Mouse (Mus musculus): ENCODE measurements around the gene Slc25a18. TPM values are rescaled to one million over a fixed set of nuclear protein-coding genes. Genes with fewer than 3 reads are reported as not detected.

Gene Slc25a18
- polyA plus RNA-seq, 1 experiment: 0.07 TPM

DNA sequence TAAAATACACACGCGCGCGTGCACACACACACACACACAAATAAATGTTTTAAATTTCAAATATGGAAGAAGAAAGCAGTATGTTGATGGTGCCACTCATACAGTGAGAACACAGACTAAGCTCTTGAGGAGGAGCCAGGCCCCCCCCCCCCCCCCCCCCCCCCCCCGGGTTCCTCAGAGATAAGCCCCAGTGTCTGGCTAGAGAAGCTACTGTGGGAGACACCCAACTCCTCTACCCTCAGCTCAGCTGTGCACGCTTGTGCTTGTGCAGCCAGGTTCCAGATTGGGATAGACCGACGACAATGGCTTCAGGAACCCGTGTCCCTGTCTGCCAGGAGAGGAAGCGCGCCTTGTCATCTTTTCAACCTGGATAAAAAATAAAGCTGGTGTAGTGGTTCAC is 16.8 kb downstream of the Slc25a18 start:
- H3K4me3 ChIP-seq: no peak overlapping the region
- H3K79me2 ChIP-seq (ENCODE audit: control insufficient read depth, insufficient read depth): no peaks in the 10 kb centered on the region
- no peak for TF ChIP-seq POLR2A (IDR thresholded peaks at IDR 0.05; ENCODE audit: insufficient read length, low read depth)
- no peak for TF ChIP-seq E2F4 (IDR thresholded peaks at IDR 0.05; ENCODE audit: insufficient read depth)
- no peak for TF ChIP-seq MAX (IDR thresholded peaks at IDR 0.05; ENCODE audit: low read depth)
- TF ChIP-seq MYOD1 (IDR thresholded peaks at IDR 0.05; ENCODE audit: control insufficient read depth in 1 of 3, insufficient read length in 2 of 3, low read depth in 2 of 3): no peak
- peaks cover 9% of the 10 kb centered on the region for H3K36me3 ChIP-seq (ENCODE audit: control insufficient read depth, insufficient read depth)
- H3K27me3 ChIP-seq (ENCODE audit: control insufficient read depth, insufficient read depth, insufficient read length): no peaks in the 10 kb centered on the region
- no peak overlapping the region for H3K4me2 ChIP-seq (ENCODE audit: low read depth)
- H3ac ChIP-seq (ENCODE audit: control insufficient read depth, insufficient read length): no peak overlapping the region

DNA sequence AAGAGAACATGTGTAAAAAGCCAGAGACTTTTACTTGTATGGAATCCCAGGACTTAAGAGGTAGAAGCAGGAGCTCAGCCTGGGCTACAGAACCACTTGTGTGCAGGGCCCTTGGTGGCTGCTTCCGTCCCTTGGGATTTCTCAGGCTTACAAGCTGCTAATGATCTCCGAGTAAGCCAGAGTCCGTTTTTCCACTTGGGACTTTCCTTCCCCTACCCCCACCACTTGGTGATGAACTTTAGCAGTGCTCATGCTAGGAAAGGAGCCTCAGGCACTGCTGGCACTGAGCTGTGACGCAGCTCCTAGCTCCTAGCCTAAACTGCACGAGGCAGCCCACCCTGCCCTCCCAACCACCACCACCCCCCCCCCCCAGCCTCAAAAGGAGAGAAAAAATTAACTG is 17.3 kb downstream of the Slc25a18 start:
- H3K4me2 ChIP-seq (ENCODE audit: low read depth): no peak overlapping the region
- no peak overlapping the region for H3K4me3 ChIP-seq
- H3K36me3 ChIP-seq (ENCODE audit: control insufficient read depth, insufficient read depth): peaks cover 9% of the 10 kb centered on the region
- H3K79me2 ChIP-seq (ENCODE audit: control insufficient read depth, insufficient read depth): no peaks in the 10 kb centered on the region
- H3K27me3 ChIP-seq (ENCODE audit: control insufficient read depth, insufficient read depth, insufficient read length): no peaks in the 10 kb centered on the region
- no peak for TF ChIP-seq MYOD1 (IDR thresholded peaks at IDR 0.05; ENCODE audit: control insufficient read depth in 1 of 3, insufficient read length in 2 of 3, low read depth in 2 of 3)
- no peak for TF ChIP-seq MAX (IDR thresholded peaks at IDR 0.05; ENCODE audit: low read depth)
- no peak for TF ChIP-seq CEBPB (IDR thresholded peaks at IDR 0.05; ENCODE audit: insufficient read depth, poor library complexity, severe bottlenecking)
- no peak for TF ChIP-seq MYOG (IDR thresholded peaks at IDR 0.05; ENCODE audit: control insufficient read depth in 1 of 3, insufficient read depth in 1 of 3, insufficient read length in 2 of 3, low read depth in 2 of 3)
- no peak for TF ChIP-seq SRF (IDR thresholded peaks at IDR 0.05; ENCODE audit: control insufficient read depth, insufficient read length, low read depth)
- TF ChIP-seq USF1 (IDR thresholded peaks at IDR 0.05; ENCODE audit: low read depth): no peak
- TF ChIP-seq E2F4 (IDR thresholded peaks at IDR 0.05; ENCODE audit: insufficient read depth): no peak
- no peak for TF ChIP-seq POLR2AphosphoS2 (IDR thresholded peaks at IDR 0.05; ENCODE audit: insufficient read length, low read depth)
- H3ac ChIP-seq (ENCODE audit: control insufficient read depth, insufficient read length): no peak overlapping the region

DNA sequence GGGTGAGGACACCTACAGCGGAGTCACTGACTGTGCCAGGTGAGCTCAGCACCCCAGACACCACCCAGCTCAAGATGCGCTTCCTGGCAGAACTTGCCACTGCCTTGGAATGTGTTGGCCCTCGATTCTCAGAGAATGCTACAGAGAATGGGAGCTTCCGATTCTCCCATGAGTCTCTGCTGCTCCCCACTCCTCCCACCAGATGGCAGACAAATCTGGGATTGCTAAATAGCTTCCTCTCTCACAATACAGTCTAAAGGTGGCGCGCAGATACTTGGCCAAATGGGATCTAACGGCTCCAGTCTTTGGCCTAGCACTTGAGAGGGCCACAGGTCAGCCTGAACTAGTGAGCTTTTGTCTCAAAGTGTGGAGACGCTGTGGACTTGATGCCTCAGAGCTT is 19.6 kb downstream of the Slc25a18 start:
- H3K4me2 ChIP-seq (ENCODE audit: low read depth): no peak overlapping the region
- H3K27me3 ChIP-seq (ENCODE audit: control insufficient read depth, insufficient read depth, insufficient read length): no peaks in the 10 kb centered on the region
- no peak overlapping the region for H3K4me3 ChIP-seq
- H3ac ChIP-seq (ENCODE audit: control insufficient read depth, insufficient read length): no peak overlapping the region
- TF ChIP-seq E2F4 (IDR thresholded peaks at IDR 0.05; ENCODE audit: insufficient read depth): no peak
- no peak for TF ChIP-seq MYOG (IDR thresholded peaks at IDR 0.05; ENCODE audit: control insufficient read depth in 1 of 3, insufficient read depth in 1 of 3, insufficient read length in 2 of 3, low read depth in 2 of 3)
- no peak for TF ChIP-seq POLR2A (IDR thresholded peaks at IDR 0.05; ENCODE audit: insufficient read length, low read depth)
- no peak for TF ChIP-seq REST (IDR thresholded peaks at IDR 0.05; ENCODE audit: insufficient read depth, insufficient read length)
- TF ChIP-seq MYOD1 (IDR thresholded peaks at IDR 0.05; ENCODE audit: control insufficient read depth in 1 of 3, insufficient read length in 2 of 3, low read depth in 2 of 3): no peak
- TF ChIP-seq POLR2AphosphoS2 (IDR thresholded peaks at IDR 0.05; ENCODE audit: insufficient read length, low read depth): no peak
- no peak for TF ChIP-seq SRF (IDR thresholded peaks at IDR 0.05; ENCODE audit: control insufficient read depth, insufficient read length, low read depth)
- TF ChIP-seq USF1 (IDR thresholded peaks at IDR 0.05; ENCODE audit: low read depth): no peak
- TF ChIP-seq CEBPB (IDR thresholded peaks at IDR 0.05; ENCODE audit: insufficient read depth, poor library complexity, severe bottlenecking): no peak
- no peak for TF ChIP-seq TCF12 (IDR thresholded peaks at IDR 0.05; ENCODE audit: insufficient read depth, poor library complexity, severe bottlenecking)
- TF ChIP-seq MAX (IDR thresholded peaks at IDR 0.05; ENCODE audit: low read depth): no peak
- TF ChIP-seq TCF3 (IDR thresholded peaks at IDR 0.05; ENCODE audit: insufficient read length, low read depth): no peak
- peaks cover 23% of the 10 kb centered on the region for H3K36me3 ChIP-seq (ENCODE audit: control insufficient read depth, insufficient read depth)
- no peaks in the 10 kb centered on the region for H3K79me2 ChIP-seq (ENCODE audit: control insufficient read depth, insufficient read depth)

DNA sequence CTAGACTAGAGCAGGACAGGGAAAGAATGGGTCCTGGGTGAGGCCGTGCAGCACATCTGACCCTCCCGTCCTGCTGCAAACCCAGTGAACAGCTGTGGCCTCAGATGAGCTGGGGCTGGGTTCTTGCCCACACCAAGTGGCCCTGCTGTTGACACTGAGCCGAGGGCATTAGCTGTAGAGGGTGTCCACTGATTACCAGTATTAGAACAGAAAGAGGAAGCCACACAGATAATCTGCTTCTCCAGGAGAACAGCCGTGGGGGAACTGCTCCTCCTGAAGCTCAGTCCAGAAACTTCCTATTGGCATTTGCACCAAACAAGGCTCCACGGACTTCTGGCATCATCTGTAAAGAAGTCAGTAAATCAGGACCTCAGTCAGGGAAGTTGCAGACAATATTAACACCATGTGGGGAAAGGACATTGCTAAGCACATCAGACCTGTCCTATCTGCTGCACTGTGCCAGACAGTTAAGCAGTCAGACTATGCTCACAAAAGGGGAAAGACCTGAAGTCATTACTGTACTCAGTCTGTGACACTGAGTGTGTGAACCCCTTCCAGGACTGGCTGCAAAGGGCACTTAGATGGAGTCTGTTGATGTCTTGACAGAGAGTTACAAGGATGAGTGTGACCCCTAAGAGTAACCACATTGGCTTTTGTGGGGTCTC is 22.2 kb downstream of the Slc25a18 start:
- Histone ChIP-seq H3K79me2 (ENCODE audit: control insufficient read depth, insufficient read depth) (no peaks in the 10 kb centered on the region), H3K4me2 (ENCODE audit: low read depth) (no peak overlapping the region), H3K4me3 (no peak overlapping the region), H3ac (ENCODE audit: control insufficient read depth, insufficient read length) (no peak overlapping the region), H3K27me3 (ENCODE audit: control insufficient read depth, insufficient read depth, insufficient read length) (no peaks in the 10 kb centered on the region), H3K36me3 (ENCODE audit: control insufficient read depth, insufficient read depth) (peaks cover 36% of the 10 kb centered on the region)
- no peak for TF ChIP-seq TCF12 (IDR thresholded peaks at IDR 0.05; ENCODE audit: insufficient read depth, poor library complexity, severe bottlenecking)
- peak; percentile 46 to 96 (median 76) for TF ChIP-seq MYOD1 (IDR thresholded peaks at IDR 0.05; ENCODE audit: control insufficient read depth in 1 of 3, insufficient read length in 2 of 3, low read depth in 2 of 3)
- peak; percentile 85 to 97 (median 93) for TF ChIP-seq MYOG (IDR thresholded peaks at IDR 0.05; ENCODE audit: control insufficient read depth in 1 of 3, insufficient read depth in 1 of 3, insufficient read length in 2 of 3, low read depth in 2 of 3)
- no peak for TF ChIP-seq POLR2A (IDR thresholded peaks at IDR 0.05; ENCODE audit: insufficient read length, low read depth)
- TF ChIP-seq TCF3 (IDR thresholded peaks at IDR 0.05; ENCODE audit: insufficient read length, low read depth): peak; percentile 52

DNA sequence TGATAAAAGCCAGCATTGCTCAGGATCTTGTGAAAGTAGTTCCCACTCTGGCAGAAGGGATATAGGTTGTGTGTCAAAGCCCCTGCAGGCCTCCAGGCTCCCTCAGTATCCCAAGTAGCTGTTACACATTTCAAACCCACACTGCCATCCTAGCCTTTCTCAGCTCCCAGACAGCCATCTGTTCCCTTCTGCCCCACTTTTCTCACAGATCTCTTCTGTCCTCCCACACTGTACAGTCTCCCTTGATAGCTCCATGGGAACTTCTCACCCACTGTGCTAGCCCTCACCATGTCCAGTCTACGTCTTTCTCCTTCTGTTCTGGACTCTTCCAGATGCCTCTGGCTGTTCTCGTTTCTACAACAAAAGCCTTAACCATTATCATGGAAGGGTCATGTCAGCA is 22.7 kb downstream of the Slc25a18 start:
- Histone ChIP-seq H3K4me3 (no peak overlapping the region), H3K36me3 (ENCODE audit: control insufficient read depth, insufficient read depth) (peaks cover 36% of the 10 kb centered on the region), H3K4me2 (ENCODE audit: low read depth) (no peak overlapping the region), H3ac (ENCODE audit: control insufficient read depth, insufficient read length) (no peak overlapping the region), H3K27me3 (ENCODE audit: control insufficient read depth, insufficient read depth, insufficient read length) (no peaks in the 10 kb centered on the region), H3K79me2 (ENCODE audit: control insufficient read depth, insufficient read depth) (no peaks in the 10 kb centered on the region)
- no peak for TF ChIP-seq MYOG (IDR thresholded peaks at IDR 0.05; ENCODE audit: control insufficient read depth in 1 of 3, insufficient read depth in 1 of 3, insufficient read length in 2 of 3, low read depth in 2 of 3)
- TF ChIP-seq TCF3 (IDR thresholded peaks at IDR 0.05; ENCODE audit: insufficient read length, low read depth): no peak
- no peak for TF ChIP-seq POLR2A (IDR thresholded peaks at IDR 0.05; ENCODE audit: insufficient read length, low read depth)
- no peak for TF ChIP-seq POLR2AphosphoS2 (IDR thresholded peaks at IDR 0.05; ENCODE audit: insufficient read length, low read depth)
- TF ChIP-seq MYOD1 (IDR thresholded peaks at IDR 0.05; ENCODE audit: control insufficient read depth in 1 of 3, insufficient read length in 2 of 3, low read depth in 2 of 3): no peak
- TF ChIP-seq CEBPB (IDR thresholded peaks at IDR 0.05; ENCODE audit: insufficient read depth, poor library complexity, severe bottlenecking): no peak
- no peak for TF ChIP-seq MAX (IDR thresholded peaks at IDR 0.05; ENCODE audit: low read depth)
